Mouse (Mus musculus) heart, postnatal 14 days (tissue): Measurements from ENCODE around the gene Lonp2. TPM values are rescaled to one million over a fixed set of nuclear protein-coding genes. Genes with fewer than 3 reads are reported as not detected.

ENCODE experiments used
- DNase-seq, 2 experiments: peaks; one replicate each; pipeline ENCODE4 v3.0.0; 2021 to 2022
- intact Hi-C: fragments of 180-260 bp; cut with DNase I; formaldehyde crosslinking; loops from one replicate; pipeline ENCODE4 v1.15.1; 2025
- total RNA-seq, 2 experiments: library from RNA; stranded (reverse); gene quantifications; 2 replicates each; pipeline ENCODE4 v1.2.3; 2021

Lonp2 gene
- total RNA-seq, 2 experiments from 2014 or later = 60.2 to 62.4 TPM

GRCm38 (mm10) chr8:86744313-86745220 is 120.7 kb downstream of the Lonp2 start:
- intact Hi-C loops = loop anchor here (5.0 kb wide), 4 partner anchors 43 to 138 kb away; no protein-coding TSS in a partner anchor
- DNase-seq = no peak

- DNase-seq = peak; percentile 73 to 76
- intact Hi-C loops = loop anchor here (5.0 kb wide), 3 partner anchors 42 to 137 kb away; no protein-coding TSS in a partner anchor
Measured at GRCm38 (mm10) chr8:86745221-86745934, 121.5 kb downstream of the Lonp2 start, which contains the start of the genes Gm10638 and Siah1a. Gm10638 (plus strand) TSS chr8:86745699. Siah1a (minus strand) TSS chr8:86745934.

GRCm38 (mm10) chr8:86745935-86746441 is 122.1 kb downstream of the Lonp2 start:
- peak; percentile 99 for DNase-seq
- intact Hi-C loops = loop anchor here (2.0 to 5.0 kb wide), 4 partner anchors 41 to 153 kb away; no protein-coding TSS in a partner anchor

GRCm38 (mm10) chr8:86746511-86746910 is 122.7 kb downstream of the Lonp2 start:
- peak; percentile 23 to 37 for DNase-seq
- intact Hi-C loops = loop anchor here (2.0 to 5.0 kb wide), 4 partner anchors 41 to 152 kb away; no protein-coding TSS in a partner anchor

GRCm38 (mm10) chr8:86749842-86750241 is 126.0 kb downstream of the Lonp2 start:
- no peak for DNase-seq
- intact Hi-C loops = loop anchor here (5.0 kb wide), 3 partner anchors 37 to 132 kb away; no protein-coding TSS in a partner anchor

- intact Hi-C loops = no loop called here
- DNase-seq = peak; percentile 19 to 21
Measured at GRCm38 (mm10) chr8:86756948-86757733, 133.3 kb downstream of the Lonp2 start.

GRCm38 (mm10) chr8:86758651-86759050 is 134.8 kb downstream of the Lonp2 start:
- no peak for DNase-seq
- intact Hi-C loops = no loop called here

GRCm38 (mm10) chr8:86759090-86759491 is 135.2 kb downstream of the Lonp2 start:
- intact Hi-C loops = no loop called here

GRCm38 (mm10) chr8:86760746-86761145 is 136.9 kb downstream of the Lonp2 start:
- intact Hi-C loops = no loop called here
- no peak for DNase-seq

More at GRCm38 (mm10) chr8:86759090-86759491, 135.2 kb downstream of the Lonp2 start:
- DNase-seq = no peak

- intact Hi-C loops = no loop called here
- no peak for DNase-seq
Measured at GRCm38 (mm10) chr8:86762806-86763205, 139.0 kb downstream of the Lonp2 start.

- DNase-seq = no peak
- intact Hi-C loops = no loop called here
Measured at GRCm38 (mm10) chr8:86765155-86765554, 141.3 kb downstream of the Lonp2 start.

- DNase-seq = no peak
- intact Hi-C loops = no loop called here
Measured at GRCm38 (mm10) chr8:86765669-86766068, 141.8 kb downstream of the Lonp2 start.

- DNase-seq = peak; percentile 10 to 24
- intact Hi-C loops = no loop called here
Measured at GRCm38 (mm10) chr8:86766548-86767211, 142.8 kb downstream of the Lonp2 start.

- intact Hi-C loops = no loop called here
- DNase-seq = peak; percentile 53 to 74
Measured at GRCm38 (mm10) chr8:86768499-86768898, 144.7 kb downstream of the Lonp2 start.

- peak; percentile 16 to 20 for DNase-seq
- intact Hi-C loops = no loop called here
Measured at GRCm38 (mm10) chr8:86769945-86770715, 146.3 kb downstream of the Lonp2 start.
